Mouse (Mus musculus) forebrain, embryonic 13.5 days (tissue): ENCODE measurements at regions not wholly inside any gene's neighbourhood (a gene's known extent, or its start where the extent isn't known, plus 50 kb on each side); places are given as distances from the start of the nearest gene placed in this dataset.
A peak's percentile ranks its signal among the peaks of the same experiment; 100 is the strongest.

Source experiments
- ATAC-seq: fragments of 200-750 bp; cut with Nextera tagmentation; 2 replicates; pipeline ENCODE4 v1.8.0; 2017
- H3K27ac ChIP-seq: fragments of 300-500 bp; sonication (generic); 2 replicates; pipeline ENCODE4 v1.5.1; 2015; ENCODE audit warnings: inconsistent platforms, mild to moderate bottlenecking, moderate library complexity
- H3K27me3 ChIP-seq: fragments of 300-500 bp; sonication (generic); 2 replicates; pipeline ENCODE4 v1.6.1; 2015; ENCODE audit warnings: mild to moderate bottlenecking, inconsistent platforms
- H3K36me3 ChIP-seq: fragments of 300-500 bp; sonication (generic); 2 replicates; pipeline ENCODE4 v1.6.1; 2015; ENCODE audit warnings: mild to moderate bottlenecking, inconsistent platforms; ENCODE audit not compliant: poor library complexity, severe bottlenecking
- H3K4me1 ChIP-seq: fragments of 300-500 bp; sonication (generic); 2 replicates; pipeline ENCODE4 v1.6.1; 2015; ENCODE audit warnings: inconsistent platforms
- H3K4me2 ChIP-seq: fragments of 300-500 bp; sonication (generic); 2 replicates; pipeline ENCODE4 v1.6.1; 2015; ENCODE audit warnings: inconsistent platforms, mild to moderate bottlenecking, moderate library complexity
- H3K4me3 ChIP-seq: fragments of 300-500 bp; sonication (generic); 2 replicates; pipeline ENCODE4 v1.5.1; 2015; ENCODE audit warnings: mild to moderate bottlenecking, inconsistent platforms
- H3K9ac ChIP-seq: fragments of 300-500 bp; sonication (generic); 2 replicates; pipeline ENCODE4 v1.6.1; 2015; ENCODE audit warnings: mild to moderate bottlenecking, inconsistent platforms
- H3K9me3 ChIP-seq: fragments of 300-500 bp; sonication (generic); replicated peaks from 2 replicates; pipeline ENCODE4 v1.6.1; 2016; ENCODE audit warnings: inconsistent platforms
- WGBS: fragments of 180-500 bp; shearing (Covaris S2); methylation state at CpG from one replicate; pipeline ENCODE4 v1.1.7; 2015; 5-methylcytosine and 5-hydroxymethylcytosine counted together

DNA sequence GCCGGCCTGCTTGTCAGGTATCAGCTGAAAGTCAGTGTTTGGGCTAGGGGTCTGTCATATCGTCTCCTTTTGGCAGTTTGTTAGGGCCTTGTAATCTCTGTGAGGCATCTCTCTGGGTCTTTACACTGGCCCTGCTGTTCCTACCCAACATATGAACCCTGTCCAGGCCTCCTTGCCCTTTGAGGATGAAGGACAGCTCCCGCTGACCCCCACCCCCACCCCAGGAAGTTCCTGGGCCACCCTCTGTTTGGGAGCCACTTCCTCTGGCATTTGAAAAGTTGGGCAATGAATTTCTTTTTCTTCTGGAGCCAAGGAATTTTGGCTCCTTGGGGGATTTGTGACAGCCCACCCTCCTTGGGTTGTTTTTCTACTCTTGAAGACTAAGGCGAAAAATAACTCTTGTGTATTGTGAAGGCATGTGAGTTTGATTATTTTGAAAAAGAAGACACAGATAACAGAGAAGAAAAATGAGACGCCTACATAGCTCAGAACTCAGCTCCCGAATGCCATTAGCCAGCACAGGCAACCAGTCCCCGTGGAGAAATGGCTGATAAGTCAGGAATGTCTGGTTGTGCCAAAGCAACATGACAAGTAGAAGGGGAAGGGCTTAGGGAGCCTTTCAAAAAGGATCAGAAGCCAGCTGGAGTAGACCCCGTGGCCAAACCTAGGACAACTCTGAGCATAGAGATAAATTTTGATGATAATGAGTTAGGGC lies 249.5 kb downstream of the Gm49356 start:
- H3K9me3 ChIP-seq, result 0 out of 2 replicates have a peak, but pooled peaks cover 5% of the 10 kb centered on the region
- H3K4me1 ChIP-seq, result no peaks in the 10 kb centered on the region
- 73% methylated on average over 8 of the region's 8 CpGs for WGBS
- no peak overlapping the region for H3K4me2 ChIP-seq
- no peaks in the 10 kb centered on the region for H3K27me3 ChIP-seq
- no peak overlapping the region for H3K27ac ChIP-seq
- no peak for ATAC-seq
- no peak overlapping the region for H3K9ac ChIP-seq
- H3K36me3 ChIP-seq, result no peaks in the 10 kb centered on the region
- H3K4me3 ChIP-seq, result no peak overlapping the region

DNA sequence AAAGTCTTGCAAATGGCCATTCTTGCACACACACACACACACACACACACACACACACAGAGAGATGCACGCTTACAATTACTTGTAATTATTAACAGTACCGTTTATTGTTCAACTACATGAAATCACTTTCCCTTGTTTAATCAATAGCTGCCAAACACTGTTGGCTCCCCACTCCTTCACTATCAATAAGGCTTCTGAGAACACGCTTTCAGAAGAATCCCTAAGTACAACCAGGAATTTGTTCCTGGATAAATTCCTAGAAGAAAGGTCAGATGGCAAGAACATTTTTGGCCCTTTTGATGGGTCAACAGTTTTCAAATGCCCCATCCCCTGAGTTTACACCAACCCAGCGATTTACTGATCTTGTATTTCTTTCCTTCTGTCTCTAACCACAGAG lies 252.5 kb downstream of the Gm49356 start:
- Histone ChIP-seq H3K27ac (no peak overlapping the region), H3K4me1 (peaks cover 7% of the 10 kb centered on the region), H3K36me3 (no peaks in the 10 kb centered on the region), H3K9me3 (no peaks in the 10 kb centered on the region), H3K4me2 (no peak overlapping the region), H3K4me3 (no peak overlapping the region), H3K9ac (no peak overlapping the region), H3K27me3 (no peaks in the 10 kb centered on the region)
- ATAC-seq, result no peak
- WGBS, result 81% methylated on average over 4 of the region's 4 CpGs

DNA sequence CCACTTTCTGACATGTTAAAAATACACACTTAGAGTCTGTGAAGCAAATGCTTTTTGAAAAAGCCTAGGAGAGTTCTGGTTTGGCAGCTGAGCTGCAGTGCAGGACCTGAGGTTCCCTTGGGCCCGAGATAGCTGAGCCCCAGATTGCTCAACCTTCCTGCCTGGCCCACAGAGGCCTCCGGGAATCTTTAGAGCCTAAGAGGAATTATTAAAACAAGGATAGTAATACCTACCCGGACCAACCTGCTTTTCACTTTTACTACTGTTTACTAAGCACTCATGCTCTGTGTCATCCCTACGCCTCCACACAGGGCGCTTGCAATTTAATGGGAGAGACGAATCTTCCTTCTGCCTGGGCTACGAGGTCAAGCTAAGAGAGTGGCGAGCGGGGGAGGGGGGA lies 253.4 kb downstream of the Gm49356 start:
- Histone ChIP-seq H3K36me3 (no peaks in the 10 kb centered on the region), H3K9me3 (no peaks in the 10 kb centered on the region), H3K4me3 (no peak overlapping the region), H3K9ac (no peak overlapping the region), H3K27me3 (no peaks in the 10 kb centered on the region), H3K27ac (no peak overlapping the region), H3K4me2 (no peak overlapping the region), H3K4me1 (peaks cover 8% of the 10 kb centered on the region)
- WGBS, result 87% methylated on average over 9 of the region's 9 CpGs
- no peak for ATAC-seq

DNA sequence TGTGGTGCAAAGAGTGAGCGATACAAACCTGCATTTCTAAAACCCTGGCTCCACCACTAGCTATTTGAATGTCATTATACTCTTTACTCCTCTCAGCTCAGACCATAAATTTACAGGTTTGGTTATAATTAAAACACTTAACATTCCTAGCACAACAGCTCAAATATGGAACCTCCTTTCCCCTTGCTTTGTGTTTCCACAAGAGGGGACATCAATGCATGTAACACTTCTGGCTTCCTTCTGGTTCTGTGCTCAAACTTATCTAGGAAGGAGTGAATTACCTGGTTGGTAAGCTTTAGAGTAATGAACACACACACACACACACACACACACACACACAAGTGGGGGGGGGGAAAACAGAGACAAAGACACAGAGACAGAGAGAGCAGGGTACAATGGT lies 254.8 kb downstream of the Gm49356 start:
- Histone ChIP-seq H3K36me3 (no peaks in the 10 kb centered on the region), H3K27me3 (no peaks in the 10 kb centered on the region), H3K9ac (no peak overlapping the region), H3K27ac (no peak overlapping the region), H3K9me3 (no peaks in the 10 kb centered on the region), H3K4me2 (no peak overlapping the region), H3K4me1 (peaks cover 8% of the 10 kb centered on the region), H3K4me3 (no peak overlapping the region)
- 97% methylated on average over 1 of the region's 1 CpGs for WGBS
- ATAC-seq, result no peak

DNA sequence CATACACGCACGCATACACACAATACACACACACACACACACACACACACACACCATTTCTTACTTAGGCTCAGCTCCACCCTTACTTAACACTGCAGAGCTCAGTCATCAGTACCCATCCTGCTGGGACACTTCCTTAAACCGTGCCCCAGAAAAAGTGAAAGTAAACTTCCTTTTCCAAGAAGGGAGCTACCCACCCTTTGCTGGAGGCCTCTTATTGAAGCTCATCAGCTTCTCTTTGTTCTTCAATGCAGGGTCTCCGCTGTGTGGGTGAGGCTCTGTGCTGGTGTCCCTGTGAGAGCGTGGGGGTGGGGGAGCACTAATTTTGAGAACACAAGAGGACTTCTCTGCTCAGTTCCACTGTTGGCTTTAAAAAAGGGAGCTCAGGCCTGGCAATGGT lies 256.6 kb downstream of the Gm49356 start:
- no peaks in the 10 kb centered on the region for H3K27me3 ChIP-seq
- H3K9me3 ChIP-seq, result no peaks in the 10 kb centered on the region
- 70% methylated on average over 5 of the region's 5 CpGs for WGBS
- no peak overlapping the region for H3K27ac ChIP-seq
- no peak overlapping the region for H3K4me3 ChIP-seq
- no peak overlapping the region for H3K9ac ChIP-seq
- H3K4me2 ChIP-seq, result no peak overlapping the region
- H3K4me1 ChIP-seq, result peaks cover 8% of the 10 kb centered on the region
- no peaks in the 10 kb centered on the region for H3K36me3 ChIP-seq
- ATAC-seq, result no peak

DNA sequence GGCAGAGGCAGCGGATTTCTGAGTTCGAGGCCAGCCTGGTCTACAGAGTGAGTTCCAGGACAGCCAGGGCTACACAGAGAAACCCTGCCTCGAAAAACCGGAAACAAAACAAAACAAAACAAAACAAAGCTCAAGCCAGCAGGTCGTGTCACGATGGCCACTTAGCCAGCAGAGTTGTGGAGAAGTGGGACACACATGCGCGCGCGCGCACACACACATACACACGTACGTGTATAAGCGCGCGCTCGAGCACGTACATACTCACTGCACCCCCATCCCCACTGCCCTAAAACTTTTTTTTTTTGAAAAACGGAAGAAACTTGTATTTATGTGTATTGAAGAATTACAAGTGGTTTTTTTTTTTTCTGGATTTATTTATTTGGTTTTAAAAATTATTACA lies 257.0 kb downstream of the Gm49356 start:
- no peak overlapping the region for H3K4me3 ChIP-seq
- H3K4me2 ChIP-seq, result no peak overlapping the region
- H3K36me3 ChIP-seq, result no peaks in the 10 kb centered on the region
- ATAC-seq, result no peak
- no peak overlapping the region for H3K9ac ChIP-seq
- WGBS, result 86% methylated on average over 19 of the region's 19 CpGs
- no peaks in the 10 kb centered on the region for H3K9me3 ChIP-seq
- no peaks in the 10 kb centered on the region for H3K27me3 ChIP-seq
- no peak overlapping the region for H3K27ac ChIP-seq
- peaks cover 8% of the 10 kb centered on the region for H3K4me1 ChIP-seq

DNA sequence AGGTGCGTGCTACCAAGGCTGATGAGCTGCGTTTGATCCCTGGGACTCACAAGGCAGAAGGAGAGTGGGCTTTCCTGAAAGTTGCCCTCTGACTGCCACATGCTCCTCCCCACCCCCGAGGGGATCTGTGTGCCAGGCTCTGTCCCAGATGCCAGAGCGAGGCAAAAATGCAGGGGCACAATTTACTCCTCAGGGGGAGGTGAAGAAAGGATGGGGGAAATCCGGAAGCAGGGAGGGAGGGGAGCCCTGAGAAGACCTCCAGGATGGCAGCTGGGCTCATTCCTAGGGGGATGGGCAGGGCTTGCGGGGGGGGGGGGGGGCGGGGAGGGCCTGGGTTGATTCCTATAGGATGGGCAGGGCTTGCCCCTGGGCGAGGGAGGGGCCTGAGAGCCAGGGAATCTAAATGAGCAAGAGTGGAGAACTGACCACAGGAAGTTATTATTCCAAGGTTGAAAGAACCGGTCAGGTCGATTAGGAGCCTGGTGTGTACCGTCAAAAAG lies 257.5 kb downstream of the Gm49356 start:
- Histone ChIP-seq H3K9me3 (no peaks in the 10 kb centered on the region), H3K4me2 (no peak overlapping the region), H3K27ac (no peak overlapping the region), H3K9ac (no peak overlapping the region), H3K36me3 (no peaks in the 10 kb centered on the region), H3K4me1 (peaks cover 8% of the 10 kb centered on the region), H3K27me3 (no peaks in the 10 kb centered on the region), H3K4me3 (no peak overlapping the region)
- no peak for ATAC-seq
- 27% methylated on average over 9 of the region's 11 CpGs for WGBS

DNA sequence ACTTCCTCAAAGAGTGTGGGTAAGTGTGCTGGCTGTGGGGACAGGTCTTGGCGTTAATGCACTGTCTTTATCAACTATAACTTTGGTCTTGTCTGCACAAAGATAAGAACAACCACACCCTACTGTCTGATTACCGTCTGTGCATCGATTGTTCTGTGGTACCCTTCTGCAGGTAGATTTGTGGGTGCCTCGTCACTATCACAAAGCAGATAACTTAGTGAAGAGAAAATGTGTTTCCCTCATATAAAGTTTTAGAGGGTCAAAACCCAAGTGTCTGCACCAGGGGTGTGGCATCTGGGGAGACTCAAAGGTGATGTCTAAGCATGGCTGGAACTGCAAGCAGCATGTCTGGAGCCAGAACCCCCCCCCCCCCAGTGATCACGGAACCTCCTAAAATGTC lies 259.4 kb downstream of the Gm49356 start:
- H3K4me3 ChIP-seq, result no peak overlapping the region
- H3K27me3 ChIP-seq, result no peaks in the 10 kb centered on the region
- H3K36me3 ChIP-seq, result no peaks in the 10 kb centered on the region
- H3K4me2 ChIP-seq, result no peak overlapping the region
- WGBS, result 94% methylated on average over 5 of the region's 5 CpGs
- H3K9ac ChIP-seq, result no peak overlapping the region
- H3K27ac ChIP-seq, result no peak overlapping the region
- peaks cover 14% of the 10 kb centered on the region for H3K4me1 ChIP-seq
- ATAC-seq, result no peak
- H3K9me3 ChIP-seq, result no peaks in the 10 kb centered on the region

DNA sequence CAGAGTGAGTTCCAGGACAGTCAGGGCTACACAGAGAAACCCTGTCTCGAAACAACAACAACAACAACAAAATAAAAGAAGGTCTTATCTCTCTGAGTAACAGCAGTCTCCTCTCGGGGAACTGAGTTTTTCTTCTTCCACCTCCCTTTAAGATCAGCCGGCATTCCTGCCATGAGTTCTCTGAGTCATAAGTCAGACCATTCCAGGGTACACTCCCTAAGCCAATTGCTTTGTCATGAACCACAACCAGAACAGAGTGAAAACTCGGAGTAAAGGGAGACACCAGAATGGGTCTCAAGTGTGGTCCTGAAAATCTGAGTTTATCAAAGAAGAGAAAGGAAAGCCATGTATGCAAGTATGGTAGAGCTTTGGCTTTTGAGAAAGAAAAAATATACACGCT lies 262.4 kb downstream of the Gm49356 start:
- Histone ChIP-seq H3K27me3 (no peaks in the 10 kb centered on the region), H3K4me3 (no peak overlapping the region), H3K4me1 (peaks cover 27% of the 10 kb centered on the region), H3K27ac (no peak overlapping the region), H3K4me2 (no peak overlapping the region), H3K9me3 (no peaks in the 10 kb centered on the region), H3K9ac (no peak overlapping the region), H3K36me3 (no peaks in the 10 kb centered on the region)
- no peak for ATAC-seq
- WGBS, result 89% methylated on average over 5 of the region's 5 CpGs

DNA sequence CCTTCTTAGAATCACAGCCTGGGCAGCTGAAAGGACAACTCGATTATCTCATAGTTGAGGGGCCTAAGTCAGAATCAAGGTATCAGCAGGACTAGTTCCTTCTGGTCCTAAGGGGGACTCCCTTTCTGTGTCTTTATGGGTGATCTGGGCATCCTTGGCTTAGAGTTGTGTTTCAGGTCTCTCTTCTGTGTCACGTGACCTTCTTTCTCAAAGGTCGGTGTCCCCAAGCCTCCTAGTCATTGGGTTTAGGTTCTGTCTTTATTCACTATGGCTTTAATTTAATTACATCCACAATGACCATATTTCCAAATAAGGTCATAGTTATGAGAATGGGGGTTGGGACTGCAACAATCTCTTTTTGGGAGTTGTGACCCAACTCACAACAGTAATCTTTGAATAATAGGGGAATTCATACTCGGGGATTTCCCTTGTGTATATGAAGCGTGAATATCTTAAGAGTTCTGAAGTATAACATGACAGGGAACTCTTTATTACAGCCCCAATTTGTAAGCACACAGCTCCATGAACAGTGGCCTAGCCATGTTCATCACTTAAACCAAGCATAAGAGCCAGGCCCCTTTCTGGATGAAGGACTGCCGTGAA lies 263.8 kb downstream of the Gm49356 start:
- WGBS, result 93% methylated on average over 6 of the region's 6 CpGs
- no peak for ATAC-seq
- no peak overlapping the region for H3K4me2 ChIP-seq

DNA sequence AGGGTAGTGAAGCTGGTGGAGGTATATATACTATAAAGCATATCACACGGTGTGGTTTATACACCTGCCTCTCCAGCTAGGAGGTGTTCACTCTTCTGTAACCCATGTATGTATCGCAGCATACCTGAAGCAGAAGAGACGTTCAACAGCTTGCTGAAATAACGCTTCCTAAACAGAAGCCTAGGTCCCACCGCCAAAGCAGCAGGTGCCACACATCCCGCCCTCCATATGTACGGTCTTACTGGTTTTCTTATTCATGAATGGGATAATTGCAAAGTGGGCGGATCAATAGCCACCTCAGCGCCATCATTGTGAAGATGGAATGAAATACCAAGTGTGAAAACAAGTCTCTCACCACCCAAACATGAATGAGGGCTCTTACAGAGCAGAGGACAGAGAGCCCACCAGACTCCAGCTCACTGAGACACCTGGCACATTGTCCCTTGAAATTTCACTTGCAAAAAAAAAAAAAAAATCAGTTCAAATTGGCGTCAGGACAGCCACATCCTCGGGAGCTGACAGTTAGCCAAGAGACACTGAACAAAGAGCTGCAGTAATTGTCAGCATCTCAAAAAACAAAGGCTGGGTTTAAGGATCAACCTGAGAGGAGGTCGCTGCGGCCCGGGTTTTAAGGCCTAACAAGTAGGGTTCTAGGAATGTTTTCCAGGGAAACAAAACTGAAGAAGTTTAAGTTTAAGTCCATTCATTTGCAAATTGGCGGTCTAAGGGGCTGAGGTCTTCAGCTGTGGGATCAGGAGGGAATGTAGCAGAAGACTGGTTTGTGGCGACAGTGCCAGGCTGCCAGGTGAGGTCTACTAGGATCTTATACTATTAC lies 264.5 kb downstream of the Gm49356 start:
- peak; percentile 64 for ATAC-seq
- Histone ChIP-seq H3K27me3 (no peaks in the 10 kb centered on the region), H3K4me1 (peaks cover 25% of the 10 kb centered on the region), H3K4me2 (peak overlapping the region; percentile 19; the same call in 1 of the 2 replicates), H3K27ac (peak overlapping the region; percentile 76), H3K9ac (no peak overlapping the region), H3K9me3 (no peaks in the 10 kb centered on the region), H3K36me3 (no peaks in the 10 kb centered on the region), H3K4me3 (no peak overlapping the region)
- 20% methylated on average over 16 of the region's 16 CpGs for WGBS

More for the DNA sequence above, 263.8 kb downstream of the Gm49356 start:
- no peak overlapping the region for H3K4me3 ChIP-seq
- H3K9me3 ChIP-seq, result no peaks in the 10 kb centered on the region
- H3K36me3 ChIP-seq, result no peaks in the 10 kb centered on the region
- no peak overlapping the region for H3K9ac ChIP-seq
- no peaks in the 10 kb centered on the region for H3K27me3 ChIP-seq
- H3K4me1 ChIP-seq, result peaks cover 25% of the 10 kb centered on the region
- H3K27ac ChIP-seq, result peak overlapping the region; percentile 76
